Mouse (Mus musculus): ENCODE measurements around the gene Ces2b. TPM values are rescaled to one million over a fixed set of nuclear protein-coding genes. Genes with fewer than 3 reads are reported as not detected.
"Not testable (repeated sequence)": the region's sequence is repeated elsewhere in the genome, so short reads cannot be mapped to it uniquely, and the experiment has no call there.

Gene Ces2b
- total RNA-seq (2021): under 1 TPM; 0.18 to 0.19 TPM
- long read RNA-seq, experiment 1: 0 reads
- long read RNA-seq, experiment 2: 0 reads

DNA sequence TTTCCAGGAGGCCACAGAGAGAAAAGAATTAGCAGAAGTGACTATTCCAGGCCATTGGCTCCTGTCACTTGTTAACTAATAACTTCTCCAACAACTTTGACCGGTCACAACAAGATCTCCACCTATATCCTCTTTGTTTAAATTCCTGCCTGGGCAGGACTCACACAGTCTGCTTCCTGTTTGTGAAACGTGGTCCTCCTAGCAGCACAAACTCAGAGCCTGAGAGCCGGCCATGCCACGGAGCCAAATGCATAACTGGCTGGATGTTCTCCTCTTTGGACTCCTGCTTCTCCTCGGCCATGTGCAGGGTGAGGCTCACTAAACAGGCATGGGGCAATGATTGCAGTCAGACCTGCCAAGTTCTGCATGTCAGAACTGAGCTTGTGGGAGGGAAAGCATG is at the start of gene Ces2b:
Ces2b (plus strand) TSS at position 133 of the 400 bp plus-strand sequence.
- DNase-seq: no peak

DNA sequence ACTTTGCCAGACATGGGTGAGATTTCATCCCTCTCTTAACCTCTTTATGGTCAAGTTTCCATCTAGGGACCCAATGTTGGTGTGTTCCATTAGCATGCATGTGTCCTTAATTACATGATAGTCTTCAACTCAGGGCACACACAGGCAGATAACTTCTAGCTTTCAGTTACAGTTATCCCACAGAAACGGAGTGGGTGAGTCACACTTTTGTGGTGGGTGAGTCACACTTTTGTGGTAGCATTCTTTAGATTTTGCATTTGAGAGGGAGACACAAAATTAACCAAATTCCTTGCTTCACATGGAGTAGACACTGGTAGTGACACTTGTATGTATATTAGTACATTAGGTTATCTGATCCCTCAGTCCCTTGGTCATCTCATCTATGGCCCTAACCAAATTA is 44.3 kb upstream of the Ces2b start:
- no peak for DNase-seq

DNA sequence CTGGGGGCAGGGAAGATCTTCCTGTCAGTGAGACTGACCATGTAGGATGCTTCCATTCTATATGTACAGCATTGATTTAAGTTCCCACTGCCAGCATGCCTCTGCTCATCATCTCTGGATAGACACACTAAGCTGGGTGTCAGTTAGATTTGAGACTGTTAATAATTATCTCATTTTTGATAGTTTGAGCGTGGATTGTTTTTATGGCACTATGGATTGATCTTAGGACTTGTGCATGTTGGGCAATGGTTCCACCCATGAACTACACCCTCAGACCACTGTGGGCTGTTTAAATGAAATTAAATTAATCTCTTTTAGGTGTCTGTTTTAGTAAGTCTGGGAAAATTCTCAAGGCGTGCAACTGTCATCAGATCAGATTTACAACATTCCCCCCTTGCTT is 42.4 kb upstream of the Ces2b start:
- no peak for DNase-seq

DNA sequence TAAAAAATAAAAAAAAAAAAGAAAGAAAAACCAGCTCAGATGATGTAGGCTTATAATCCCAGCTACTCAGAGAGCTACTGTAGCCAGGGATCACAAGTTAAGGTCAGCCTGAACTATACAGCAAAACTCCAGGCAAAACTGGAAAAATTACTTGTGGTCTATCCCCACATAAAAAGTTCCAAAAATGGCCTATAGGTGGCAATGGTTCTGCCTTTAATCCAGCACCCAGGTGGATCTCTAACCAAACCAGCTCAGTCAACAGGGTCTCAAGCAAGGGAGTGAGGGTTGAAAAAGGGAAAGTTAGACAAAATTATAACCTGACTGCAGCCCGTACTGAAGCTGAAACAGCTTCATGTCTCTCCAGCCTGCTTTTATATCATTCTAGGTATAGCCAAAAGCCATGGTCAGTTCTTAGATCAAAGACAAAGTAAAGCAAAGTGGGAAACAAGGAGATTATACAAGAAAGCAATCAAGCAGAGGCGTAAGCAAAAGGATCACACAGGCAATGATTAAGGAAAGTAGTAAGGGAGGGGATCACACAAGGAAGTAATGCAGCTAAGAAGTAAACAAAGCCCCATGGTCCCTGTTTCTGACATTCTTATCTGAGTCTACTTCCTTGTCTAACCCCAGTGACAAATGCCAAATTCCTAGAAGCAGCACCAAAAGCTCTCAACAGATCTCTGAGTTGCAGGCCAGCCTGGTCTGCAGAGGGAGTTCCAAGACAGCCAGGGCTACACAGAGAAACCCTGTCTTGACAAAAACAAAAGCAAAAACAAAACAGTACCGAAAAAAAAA is 41.3 kb upstream of the Ces2b start:
- DNase-seq: no peak

DNA sequence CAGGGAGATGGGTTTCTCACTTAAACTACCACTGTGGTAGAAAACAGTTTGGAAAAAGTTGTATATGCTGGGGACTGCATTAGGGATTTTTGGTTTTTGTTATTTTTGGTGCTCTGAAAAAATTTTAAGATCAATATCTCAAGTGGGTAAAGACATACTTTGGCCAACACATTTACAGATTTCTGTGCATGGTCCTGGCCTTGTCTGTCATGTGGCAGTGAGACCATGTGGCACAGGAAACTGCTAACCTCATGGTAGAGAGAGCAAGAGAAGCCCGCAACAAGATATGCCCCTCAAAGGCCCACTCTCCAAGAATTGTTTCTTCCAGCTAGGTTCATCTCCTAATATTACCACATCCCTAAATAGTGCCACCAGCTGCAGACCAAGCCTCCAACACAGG is 32.0 kb upstream of the Ces2b start:
- no peak for DNase-seq

- no peak for DNase-seq
Observed at GRCm38 (mm10) chr8:104806127-104806526, 25.2 kb upstream of the Ces2b start.

- no peak for DNase-seq
Observed at GRCm38 (mm10) chr8:104808542-104809413, 22.6 kb upstream of the Ces2b start.

GRCm38 (mm10) chr8:104809436-104809835 is 21.9 kb upstream of the Ces2b start:
- DNase-seq: no peak

DNA sequence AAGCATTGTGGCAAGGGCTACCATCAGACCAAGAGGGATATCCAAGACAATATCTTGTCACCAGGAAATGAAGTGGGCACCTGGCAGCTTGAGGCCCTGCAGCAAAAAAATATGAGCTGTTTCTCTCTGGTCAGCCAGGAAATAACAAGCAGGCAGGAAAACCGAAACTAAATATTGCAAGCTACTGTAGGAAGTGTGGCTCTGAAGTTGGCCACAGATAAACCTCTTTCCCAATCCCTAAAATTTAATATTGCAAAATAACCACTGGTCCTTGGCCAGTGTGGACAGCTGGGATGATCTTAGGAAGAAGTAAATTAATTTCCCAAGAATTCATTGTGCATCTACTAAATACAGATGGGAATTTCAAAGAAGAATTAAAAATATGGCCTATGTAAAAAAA is 4.5 kb upstream of the Ces2b start:
- DNase-seq: no peak

DNA sequence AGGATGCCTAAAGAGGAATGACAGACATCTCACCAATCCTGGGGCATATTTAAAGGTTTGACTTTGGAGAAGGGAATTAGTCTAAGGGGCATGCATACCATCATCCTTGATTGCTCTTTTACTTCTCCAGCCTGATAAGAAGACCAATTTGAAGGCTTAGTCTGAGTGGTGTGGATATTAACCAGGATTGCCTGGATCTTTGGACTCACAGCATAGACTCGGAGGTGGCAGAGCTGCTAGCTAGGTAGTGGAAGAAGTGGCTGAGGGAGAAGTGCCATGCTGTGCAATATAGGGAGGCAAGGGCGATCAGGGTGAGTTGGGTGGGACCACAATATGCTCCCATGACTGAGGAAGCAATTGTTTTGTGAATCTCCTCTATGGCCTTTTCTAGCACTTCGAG is 3.2 kb upstream of the Ces2b start:
- DNase-seq: no peak

GRCm38 (mm10) chr8:104841360-104842078 is 10.1 kb downstream of the Ces2b start:
- no peak for DNase-seq

GRCm38 (mm10) chr8:104846831-104847230 is 15.5 kb downstream of the Ces2b start, which contains the start of gene Ces2c:
Gene Ces2c, plus strand, starts transcription at chr8:104847068.
- DNase-seq: no peak

DNA sequence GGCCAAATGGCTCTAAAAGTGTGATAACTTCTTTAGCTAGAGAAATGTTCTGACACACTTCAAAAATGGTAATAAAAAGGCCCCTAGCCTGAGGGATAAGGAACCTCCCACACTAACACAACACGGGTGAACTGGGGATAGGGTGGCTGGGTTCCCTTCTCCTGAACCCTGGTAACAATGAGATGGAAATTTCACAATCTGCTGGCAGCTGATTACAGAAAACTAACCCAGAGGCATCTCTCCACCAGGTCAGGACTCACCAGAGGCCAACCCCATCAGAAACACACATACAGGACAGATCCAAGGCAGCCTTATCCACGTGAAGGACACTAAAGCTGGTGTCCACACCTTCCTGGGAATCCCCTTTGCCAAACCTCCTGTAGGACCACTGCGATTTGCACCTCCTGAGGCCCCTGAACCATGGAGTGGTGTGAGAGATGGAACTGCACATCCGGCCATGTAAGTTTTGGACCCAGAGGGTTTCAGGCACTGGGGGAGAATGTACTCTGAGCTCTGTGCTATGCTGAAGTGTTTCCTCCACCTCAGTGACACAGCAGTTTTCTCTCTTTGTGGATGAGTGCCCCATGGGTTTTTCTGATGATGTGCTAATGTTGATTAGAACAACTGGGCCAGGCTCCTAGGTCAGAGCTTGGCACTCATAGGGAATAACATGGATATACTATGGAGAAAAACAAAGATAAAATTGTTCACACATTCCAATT is 16.5 kb downstream of the Ces2b start:
- no peak for DNase-seq

DNA sequence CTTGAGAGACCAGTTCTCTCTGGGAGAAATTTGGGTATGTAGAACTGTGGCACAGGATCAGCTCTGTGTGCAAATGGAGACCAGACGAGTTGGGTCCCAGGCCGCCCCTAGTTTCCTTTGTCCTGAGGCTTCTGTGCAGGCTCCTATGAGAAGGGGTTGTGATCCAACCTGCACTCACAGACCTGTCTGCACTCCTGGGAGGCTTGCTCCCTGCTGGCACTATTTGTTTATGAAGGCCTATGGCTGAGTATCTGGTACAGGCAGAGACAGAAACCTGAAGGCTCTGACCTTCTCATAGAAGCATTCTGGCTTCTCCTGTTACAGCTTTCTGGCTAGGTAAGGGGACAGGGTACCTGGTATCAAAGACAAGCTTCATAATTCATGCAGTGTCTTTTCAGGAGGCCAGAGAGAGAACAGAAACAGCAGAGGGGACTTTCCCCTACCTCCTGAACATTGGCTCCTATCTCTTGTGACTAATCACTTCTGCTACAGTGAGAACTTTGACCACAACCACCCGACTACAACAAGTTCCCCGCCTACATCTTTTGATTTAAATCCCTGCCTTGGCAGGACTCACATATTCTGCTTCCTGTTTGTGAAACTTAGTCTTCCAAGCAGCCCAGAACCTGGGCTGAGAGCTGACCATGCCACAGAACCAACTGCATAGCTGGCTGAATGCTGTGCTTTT is 35.6 kb downstream of the Ces2b start:
- DNase-seq: not testable (repeated sequence)

GRCm38 (mm10) chr8:104868876-104869275 is 37.5 kb downstream of the Ces2b start:
- not testable (repeated sequence) for DNase-seq

DNA sequence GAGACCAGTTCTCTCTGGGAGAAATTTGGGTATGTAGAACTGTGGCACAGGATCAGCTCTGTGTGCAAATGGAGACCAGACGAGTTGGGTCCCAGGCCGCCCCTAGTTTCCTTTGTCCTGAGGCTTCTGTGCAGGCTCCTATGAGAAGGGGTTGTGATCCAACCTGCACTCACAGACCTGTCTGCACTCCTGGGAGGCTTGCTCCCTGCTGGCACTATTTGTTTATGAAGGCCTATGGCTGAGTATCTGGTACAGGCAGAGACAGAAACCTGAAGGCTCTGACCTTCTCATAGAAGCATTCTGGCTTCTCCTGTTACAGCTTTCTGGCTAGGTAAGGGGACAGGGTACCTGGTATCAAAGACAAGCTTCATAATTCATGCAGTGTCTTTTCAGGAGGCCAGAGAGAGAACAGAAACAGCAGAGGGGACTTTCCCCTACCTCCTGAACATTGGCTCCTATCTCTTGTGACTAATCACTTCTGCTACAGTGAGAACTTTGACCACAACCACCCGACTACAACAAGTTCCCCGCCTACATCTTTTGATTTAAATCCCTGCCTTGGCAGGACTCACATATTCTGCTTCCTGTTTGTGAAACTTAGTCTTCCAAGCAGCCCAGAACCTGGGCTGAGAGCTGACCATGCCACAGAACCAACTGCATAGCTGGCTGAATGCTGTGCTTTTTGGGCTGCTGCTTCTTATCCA is 55.0 kb downstream of the Ces2b start:
- not testable (repeated sequence) for DNase-seq
